Mouse (Mus musculus) E14TG2a.4 (cell line): ENCODE measurements around the gene Stxbp4.

Source experiments
- CTCF ChIP-seq: conservative IDR thresholded peaks from 2 replicates; pipeline ENCODE4 v1.5.1; 2014; ENCODE audit warnings: low read length
- NANOG ChIP-seq: IDR thresholded peaks from 2 replicates; pipeline ENCODE4 v1.6.1; 2014; ENCODE audit warnings: borderline replicate concordance, low read length, mixed read lengths
- POU5F1 ChIP-seq: IDR thresholded peaks from 2 replicates; pipeline ENCODE4 v1.6.1; 2014; ENCODE audit warnings: low read length, borderline replicate concordance

DNA sequence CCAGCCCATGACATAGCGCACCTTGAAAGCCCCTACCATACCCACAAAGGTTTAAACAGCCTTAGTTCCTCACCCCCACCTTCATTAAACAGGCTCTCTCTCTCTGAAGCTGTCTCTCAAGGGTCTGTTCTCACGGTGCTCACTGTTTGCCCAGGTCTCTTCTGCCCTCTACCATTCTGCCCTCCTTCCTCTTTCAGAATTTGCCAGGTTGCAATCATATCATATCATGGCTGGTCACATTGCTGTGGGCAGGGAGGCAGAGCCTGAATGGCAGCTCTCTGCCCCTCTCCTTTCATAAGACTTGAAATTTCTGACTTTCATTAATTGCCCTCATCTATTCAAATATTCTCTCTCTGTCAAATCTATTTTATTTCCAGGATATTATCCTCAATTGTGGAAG, 195.4 kb downstream of the Stxbp4 start:
- TF ChIP-seq CTCF: no peak
- no peak for TF ChIP-seq NANOG
- no peak for TF ChIP-seq POU5F1
